Mouse (Mus musculus) embryo, embryonic 11 days (tissue): ENCODE measurements at regions not wholly inside any gene's neighbourhood (a gene's known extent, or its start where the extent isn't known, plus 50 kb on each side); places are given as distances from the start of the nearest gene placed in this dataset.
"Not testable (repeated sequence)": the region's sequence is repeated elsewhere in the genome, so short reads cannot be mapped to it uniquely, and the experiment has no call there.

ENCODE experiments used
- DNase-seq: peaks from one replicate; pipeline ENCODE4 v3.0.0-alpha.2; 2015

DNA sequence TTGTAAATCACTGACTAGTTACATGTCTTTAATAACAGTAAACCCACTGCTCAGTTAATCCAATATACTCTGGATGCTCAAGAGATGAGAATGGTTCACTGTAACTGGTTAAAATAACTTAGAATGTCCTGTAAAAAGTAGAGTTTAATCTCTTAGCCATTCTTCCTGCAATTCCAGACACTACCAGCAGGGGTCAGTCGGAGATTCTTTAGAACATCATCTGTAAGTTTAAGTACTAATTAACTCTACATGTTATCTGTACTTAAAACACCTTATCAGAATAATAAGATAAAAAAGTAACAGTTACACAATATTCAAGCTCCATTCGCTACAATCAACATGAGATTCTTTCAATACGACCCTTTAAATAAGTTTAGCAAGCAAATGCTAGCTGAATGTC lies 58.7 kb upstream of the Olig3 start:
- DNase-seq = peak; percentile 39

DNA sequence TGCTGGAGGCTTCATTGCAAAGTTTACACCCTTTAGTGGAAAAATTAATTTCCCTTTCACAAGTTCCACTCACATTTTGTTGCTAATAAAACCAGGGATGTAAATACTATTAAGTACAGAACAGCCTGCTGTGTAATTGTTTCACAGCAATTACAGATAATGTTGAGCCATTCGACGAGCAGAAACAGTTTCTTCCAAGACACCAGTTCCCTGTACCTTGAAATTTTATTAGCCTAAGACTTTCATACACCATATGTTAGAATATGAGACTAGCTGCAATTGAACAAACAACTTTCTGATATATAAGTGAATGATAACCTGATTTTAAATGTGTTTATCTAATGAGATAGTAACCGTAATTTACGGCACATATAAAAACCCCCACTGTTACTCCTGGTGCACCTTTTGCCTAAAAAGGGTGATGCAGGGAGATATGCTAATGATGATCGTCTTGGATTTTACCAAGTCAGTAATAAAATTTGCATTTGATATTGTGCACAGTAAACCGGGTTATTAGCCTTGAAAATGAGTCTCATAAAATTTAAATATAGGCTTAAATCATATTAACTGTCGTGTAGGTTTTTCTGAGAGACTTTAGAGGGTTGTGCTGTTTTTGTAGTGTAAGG lies 60.8 kb upstream of the Olig3 start:
- no peak for DNase-seq

DNA sequence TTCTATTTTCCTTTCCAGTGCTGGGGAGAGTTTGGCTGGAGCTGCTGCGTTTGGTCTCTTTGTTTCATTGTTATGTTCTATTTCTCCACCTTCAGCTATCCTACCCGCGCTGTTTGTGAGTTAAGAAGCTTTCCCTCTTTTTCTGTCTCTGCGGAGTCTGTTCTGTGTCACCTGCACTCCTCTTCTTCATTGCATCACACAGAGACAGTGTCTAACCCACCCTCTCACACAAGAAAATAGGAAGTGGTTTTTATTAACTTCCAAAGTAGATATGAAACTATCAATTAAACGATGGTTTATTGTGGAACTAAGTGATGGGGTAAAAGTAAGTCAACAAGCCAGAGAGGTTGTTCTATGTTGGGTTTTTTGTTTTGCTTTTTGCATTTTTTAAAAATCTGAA lies 64.9 kb upstream of the Olig3 start:
- no peak for DNase-seq

DNA sequence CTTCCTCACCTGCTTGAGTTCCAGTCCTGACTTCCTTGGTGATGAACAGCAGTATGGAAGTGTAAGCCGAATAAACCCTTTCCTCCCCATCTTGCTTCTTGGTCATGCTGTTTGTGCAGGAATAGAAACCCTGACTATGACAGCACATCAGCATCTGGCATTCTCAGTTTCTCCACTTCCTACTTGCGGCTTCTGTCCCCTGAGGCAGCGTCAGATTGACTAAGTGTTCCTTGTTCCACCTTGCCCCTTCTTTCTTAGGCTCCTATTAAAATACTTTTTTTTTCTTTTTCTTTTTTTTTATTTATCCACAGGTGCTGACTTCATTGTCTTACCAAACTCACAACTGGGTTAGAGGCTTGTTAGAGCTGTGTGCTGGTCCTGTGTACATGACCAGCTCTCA lies 65.3 kb upstream of the Olig3 start:
- DNase-seq = not testable (repeated sequence)

DNA sequence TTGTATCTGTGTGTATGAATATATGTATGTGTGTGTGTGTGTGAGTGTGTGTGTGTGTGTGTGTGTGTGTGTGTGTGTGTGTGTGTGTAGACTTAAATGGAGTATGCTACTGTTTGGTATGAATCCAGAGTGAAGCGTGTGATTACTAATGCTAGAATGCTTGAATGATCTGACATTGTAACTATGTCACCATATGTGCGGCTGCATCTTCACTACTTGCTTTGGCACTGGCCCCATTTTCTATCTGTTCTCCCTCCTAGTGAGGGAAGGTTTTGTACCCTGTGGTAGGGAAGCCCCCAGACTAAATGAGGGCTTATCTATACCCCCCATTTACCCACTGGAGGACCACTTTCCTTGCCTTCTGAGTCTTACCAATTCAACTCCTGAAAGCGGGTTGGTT lies 74.2 kb upstream of the Olig3 start:
- DNase-seq = no peak

DNA sequence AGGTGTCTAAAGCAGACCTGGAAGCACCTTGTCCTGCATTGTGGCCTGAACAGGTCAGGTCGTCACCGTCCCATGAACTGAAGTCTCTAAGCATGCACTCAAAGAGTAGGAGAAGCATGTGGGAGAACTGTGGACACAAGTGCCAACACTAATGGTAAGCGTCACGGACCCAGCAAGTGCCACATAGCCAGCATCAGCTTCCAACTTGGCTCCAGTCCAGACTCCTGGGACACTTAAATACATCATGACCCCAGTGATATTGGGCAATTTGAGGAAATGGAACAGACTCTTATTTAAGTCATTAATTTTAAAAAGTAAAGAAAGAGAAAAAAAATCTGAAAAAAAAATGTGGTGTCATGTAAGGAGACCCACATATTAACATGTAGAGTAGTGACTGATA lies 75.3 kb upstream of the Olig3 start:
- DNase-seq = no peak

DNA sequence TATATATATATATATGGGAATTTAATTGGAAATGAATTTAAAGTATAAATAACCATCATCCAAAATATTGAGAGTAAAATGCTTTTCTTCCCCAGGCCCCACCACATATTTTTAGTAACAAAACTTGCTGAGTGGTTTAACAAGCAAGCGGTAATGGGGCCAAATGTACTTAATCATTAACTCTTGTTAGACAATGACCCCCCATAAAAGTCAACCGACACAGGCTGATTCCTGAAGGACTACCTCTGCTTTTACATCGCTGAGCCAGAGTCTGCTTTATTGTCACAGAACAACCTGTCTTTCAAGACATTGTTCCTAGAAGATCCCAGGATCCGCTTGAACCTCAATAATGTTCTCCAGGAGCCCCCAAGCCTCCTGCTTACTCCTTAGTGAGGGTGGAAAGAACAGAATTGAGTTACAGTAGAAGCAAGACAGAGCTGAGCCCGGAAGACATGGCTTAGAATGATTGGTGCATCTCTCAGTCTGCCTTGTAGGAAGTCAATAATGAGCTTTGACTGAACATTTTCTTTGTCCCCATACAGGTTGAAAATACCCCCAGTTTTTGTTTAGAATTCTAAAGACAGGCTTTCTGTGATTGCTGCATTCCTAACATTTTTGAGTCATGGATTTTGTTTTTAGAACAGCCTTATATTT lies 78.0 kb upstream of the Olig3 start:
- no peak for DNase-seq

DNA sequence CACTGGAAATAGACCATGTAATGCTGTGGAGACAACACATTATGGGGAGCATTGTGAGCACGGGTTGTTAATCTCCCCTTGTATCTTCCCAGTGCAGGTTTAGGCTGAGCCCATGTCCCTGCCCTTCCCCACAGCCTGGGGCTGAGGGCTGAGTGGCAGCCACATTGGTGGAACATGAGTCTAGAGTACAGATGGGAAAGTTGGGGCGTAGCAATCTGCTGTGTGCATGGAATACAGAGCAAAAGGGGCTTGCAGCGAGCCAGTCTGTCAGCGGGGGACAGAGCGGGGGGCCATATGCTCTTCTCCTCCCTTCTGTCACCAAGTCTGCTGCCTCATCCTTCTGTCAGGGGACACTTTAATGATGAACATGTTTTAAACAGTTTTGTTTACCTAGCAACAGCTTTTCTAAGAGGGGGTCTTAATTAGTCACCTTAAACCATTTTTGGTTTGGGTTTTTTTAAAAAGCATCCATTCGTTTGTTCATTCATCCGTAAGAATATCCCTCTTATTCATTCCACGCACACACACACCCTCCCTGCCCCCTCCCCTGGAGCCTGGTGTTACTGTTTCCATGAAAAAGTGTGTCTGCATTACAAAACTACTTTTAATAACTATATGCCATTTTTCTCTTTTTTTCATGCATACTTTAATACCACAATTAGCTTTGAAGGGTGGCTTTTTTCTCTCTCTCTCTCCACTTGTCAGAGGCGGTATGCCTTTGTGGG lies 79.1 kb upstream of the Olig3 start:
- DNase-seq = peak; percentile 25

DNA sequence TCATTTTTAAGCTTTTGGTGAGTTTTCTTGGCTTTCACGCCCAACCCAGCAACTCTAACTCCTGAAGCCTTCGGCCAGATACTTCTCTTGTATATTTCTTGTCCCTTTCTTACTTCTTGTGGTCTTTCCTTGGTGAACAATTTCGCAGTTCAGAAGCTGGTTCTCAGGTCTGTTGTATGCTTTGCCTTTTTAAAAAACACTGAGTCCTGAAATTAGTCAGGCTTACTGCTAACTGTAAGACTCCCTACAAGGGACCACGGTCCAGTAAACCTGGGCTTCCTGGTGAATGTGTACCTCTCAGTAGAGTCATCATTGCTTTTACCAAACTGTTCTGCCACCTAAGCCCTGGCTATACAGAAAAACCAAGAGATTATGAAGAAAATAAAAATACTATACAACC lies 81.3 kb upstream of the Olig3 start:
- no peak for DNase-seq

DNA sequence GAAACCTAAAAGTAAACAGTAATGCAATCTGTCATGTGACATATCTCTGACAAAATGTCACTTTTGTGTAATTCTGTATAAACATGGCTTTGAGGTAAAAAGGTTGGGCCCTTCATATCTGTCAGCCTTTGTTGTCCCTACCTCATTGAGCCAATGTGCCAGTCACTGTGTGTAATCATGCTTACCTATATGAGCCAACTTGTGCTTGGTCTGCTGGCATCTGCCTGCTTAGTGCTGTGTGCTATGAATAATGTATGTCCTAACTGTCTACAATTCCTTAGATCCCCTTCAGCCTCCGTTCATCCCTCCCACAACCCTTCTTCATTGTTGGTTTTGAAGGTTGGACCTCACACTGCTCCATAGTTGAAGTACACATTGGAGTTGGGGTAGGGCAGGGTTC lies 86.9 kb upstream of the Olig3 start:
- no peak for DNase-seq

DNA sequence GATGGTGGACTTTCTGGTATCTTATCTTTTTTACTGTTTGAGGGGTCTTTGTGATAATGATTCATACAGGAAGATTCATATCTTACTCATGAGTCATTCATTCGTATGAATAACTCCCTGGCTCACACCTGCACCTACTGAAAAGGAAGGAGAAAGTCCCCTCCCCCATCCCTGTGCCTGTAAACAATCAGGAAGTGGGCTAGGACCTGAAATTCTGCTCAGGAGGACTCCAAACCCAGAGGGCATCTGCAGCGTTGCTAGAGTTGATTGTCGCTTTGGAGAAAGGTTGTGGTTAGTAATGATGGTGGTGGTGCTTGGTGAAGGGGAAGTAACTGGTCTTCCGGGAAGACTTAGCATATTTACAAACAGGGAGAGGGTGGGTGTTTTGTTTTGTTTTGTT lies 88.3 kb upstream of the Olig3 start:
- DNase-seq = no peak

DNA sequence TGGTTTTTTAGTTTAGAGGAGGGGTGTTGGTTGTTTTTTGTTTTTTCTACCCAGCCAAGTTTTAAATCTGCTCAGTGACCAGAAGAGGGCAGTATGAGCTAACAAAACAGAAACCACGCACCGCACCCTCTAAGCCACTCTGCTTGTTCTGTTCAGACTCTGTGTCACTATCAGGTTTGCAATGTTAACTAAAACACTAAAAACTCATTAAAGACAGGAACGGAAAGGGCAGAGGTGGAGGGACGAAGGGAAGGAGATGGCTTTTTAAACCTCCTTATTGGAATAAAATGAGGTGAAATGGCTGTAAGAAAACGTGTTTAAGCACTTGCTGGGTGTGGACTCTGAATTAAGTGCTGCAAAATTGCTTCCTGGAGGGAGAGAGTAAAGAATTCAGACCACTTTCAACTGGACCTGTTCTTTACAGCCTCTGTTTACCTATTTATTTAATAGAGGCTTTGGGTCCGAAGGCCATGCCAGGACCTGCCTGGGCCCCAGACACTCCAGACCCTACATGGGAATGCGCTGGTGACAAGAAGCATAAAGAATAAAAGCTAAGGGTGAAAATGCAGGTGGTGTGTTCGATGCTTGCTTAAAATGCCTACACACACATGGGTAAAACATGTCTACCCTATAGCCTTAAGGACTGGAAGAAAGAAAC lies 116.1 kb upstream of the Olig3 start:
- peak; percentile 80 for DNase-seq

DNA sequence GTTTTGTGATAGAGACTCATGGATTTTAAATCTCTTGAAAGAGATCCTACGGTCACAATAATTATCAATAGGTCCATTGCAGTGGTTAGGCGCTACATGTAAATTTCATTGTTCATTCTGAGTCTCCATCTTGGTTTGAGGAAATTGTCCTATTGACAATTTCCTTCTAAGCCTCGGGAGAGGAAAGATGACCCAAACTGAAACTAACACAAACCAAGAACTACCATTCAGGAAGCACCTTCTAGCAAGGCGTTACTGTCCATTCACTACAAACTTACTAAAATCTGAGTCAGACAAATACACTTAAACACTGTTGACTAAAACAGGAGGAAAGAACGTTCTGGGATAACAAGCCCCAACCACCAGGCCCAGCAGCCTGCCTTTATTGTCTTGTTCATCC lies 140.1 kb upstream of the Olig3 start:
- DNase-seq = no peak

DNA sequence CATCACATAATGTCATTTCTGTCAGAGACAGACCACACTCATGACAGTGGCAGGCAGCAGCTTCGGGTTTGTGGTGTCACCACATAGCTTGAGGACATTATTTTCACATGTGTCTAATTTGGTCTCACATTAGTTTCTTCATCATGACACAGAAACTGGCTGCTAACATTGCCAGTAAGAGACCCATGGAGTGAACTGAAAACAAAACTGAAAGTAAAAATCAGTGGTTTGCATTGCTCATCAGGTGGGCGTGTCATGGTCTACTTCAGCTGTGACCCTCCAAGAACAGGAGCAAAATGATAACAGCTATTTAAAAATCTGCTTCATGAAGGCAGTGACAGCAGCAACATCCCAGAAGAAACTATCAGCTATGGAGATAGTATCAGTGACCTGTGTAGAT lies 146.6 kb upstream of the Olig3 start:
- DNase-seq = no peak

DNA sequence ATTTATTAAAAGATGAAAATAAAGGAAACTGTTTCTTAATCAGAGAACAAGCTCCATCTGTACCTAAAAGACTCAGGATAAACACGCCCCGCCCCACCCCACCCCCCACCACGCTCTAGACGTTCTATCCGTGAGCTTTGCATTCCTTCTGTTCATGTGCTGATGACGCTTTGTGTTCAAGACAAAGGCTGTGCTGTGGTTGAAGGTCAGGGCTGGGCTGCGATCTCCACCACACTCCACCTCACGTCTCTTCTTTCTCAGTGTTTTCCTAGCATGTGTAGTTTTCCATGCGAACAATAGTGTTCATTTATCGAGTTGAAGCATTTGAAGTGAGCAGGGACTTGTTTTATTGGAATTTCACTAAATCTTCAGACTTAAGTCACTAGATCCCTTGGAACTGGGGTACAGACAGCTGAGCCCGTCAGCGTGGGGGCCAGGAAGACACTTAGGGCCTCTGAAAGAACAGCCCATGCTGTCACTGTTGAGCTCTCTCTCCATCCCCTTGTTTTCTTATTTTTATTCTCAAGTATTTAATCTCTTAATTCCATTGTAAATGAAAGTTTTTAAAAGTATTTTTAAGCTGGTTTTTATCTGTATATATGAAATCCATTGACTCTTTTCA lies 148.1 kb upstream of the Olig3 start:
- DNase-seq = peak; percentile 63

DNA sequence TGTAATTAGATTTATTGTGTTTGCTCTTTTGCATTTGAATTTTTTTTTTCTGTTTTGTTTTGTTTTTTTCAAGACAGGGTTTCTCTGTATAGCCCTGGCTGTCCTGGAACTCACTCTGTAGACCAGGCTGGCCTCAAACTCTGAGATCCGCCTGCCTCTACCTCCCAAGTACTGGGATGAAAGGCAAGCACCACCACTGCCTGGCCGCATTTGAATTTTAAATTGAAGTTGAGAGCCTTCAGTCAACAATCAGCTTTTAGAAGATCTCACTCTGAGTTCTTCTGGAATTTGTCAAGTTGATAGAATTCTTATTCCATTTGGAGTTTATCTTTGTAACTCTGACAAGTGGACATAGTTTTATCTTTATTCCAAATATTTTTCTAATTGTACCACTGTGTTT lies 148.8 kb upstream of the Olig3 start:
- no peak for DNase-seq

DNA sequence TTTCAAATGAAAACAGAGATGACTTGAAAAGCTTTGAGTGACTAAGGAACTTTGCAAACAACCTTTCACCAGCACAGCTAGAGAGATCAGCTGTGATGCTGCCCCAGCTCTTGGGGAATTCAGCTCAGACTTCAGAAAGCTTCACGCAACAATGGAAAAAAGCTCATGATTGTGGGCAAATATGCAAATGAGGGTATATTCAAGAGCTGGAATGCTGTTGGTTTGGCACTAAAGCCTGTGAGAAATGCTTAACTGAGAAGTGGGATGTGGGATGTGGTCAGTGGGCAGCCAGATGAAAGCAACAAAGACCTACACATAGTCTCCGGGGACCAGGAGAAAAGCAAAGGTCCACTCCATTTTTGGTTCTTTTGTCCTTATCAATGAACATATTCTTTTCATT lies 156.0 kb upstream of the Olig3 start:
- DNase-seq = no peak

DNA sequence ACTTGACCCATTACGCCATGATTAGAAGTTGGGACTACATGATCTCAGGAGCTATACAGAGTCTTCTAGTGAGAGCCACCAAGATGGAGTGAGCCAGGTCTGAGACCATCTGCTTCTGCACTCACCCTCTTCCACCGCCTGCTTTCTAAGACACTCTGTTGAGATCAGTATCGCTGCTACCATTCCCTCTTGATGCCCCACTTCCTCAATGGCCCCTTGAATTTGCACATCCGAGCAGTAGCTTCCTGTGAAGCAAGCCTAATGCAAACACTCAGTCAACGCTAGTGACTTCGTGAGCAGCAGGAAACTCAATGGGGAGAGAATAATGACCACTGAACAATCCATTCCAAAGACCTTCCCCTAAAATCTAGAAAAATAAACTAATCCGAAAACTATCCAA lies 160.7 kb upstream of the Olig3 start:
- DNase-seq = no peak

DNA sequence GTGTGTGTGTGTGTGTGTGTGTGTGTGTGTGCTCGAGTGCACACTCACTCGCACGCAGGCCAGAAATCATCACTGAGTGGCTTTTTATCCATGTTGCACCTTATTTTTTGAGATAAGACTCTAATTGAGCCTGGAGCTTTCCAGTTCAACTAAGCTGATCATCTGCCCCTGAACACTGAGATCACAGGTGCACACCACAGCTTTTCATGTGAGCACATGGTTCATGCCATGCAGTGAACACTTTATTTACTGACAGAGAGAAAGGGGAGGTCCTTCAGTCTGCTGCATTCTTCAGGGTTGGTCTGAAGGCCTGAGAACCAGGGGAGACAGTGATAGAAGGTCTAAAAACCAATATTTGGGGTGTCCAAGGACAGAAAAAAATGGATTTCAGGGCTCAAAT lies 161.7 kb upstream of the Olig3 start:
- no peak for DNase-seq

DNA sequence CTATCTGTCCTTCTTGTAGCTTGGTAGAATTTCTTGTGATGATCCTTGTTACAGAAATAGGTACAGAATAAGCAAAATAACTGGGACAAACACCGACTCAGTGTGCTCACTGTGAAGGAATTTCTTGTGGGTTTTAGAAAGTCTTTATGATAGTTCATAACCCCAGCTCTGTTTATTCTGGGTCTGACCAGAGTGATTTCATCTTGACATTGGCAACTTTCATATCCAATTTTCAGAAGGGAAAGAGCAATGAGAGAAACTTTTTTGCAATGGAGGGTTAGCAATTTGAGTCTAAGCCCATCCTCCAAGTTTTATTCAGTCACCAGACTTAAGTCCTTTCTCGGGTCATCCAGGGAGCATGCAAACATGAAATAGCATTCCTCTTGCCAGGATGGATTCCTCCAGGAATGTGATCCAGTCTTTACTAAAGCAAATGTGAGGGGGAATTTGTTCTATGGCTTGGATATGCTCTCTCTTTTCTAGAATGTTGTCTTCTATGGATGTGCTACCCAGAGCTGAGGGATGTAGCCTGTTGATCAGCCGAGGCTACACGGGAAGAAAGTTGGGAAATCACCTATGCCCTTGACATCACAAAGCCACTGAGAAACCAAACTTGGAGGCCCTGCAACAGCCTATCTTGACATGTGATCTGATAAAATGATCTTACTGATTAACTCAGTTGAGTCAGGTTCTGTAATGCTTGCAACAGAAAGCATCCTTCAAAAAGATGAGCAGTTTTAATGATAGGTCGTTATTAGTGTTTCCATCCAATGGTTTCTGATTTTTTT lies 163.2 kb upstream of the Olig3 start:
- no peak for DNase-seq

DNA sequence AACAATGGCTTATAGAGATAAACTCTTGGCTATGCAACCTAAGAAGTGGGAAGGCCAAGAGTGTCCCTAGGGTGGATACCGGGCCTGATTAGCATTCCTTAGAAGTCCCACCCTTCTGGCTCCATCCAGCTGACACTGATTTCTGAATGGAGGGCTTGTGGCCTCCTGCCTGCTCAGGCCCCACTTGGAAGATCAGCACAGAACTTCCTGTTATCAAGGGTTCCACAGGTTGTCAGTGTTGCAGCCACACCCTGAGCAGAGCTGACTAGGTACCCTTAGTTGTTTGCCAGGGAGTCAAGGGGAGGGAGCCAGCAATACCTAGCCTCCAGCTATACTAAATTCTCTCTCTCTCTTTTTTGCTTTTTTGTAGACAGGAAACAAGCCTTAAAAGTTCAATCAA lies 164.1 kb upstream of the Olig3 start:
- no peak for DNase-seq

DNA sequence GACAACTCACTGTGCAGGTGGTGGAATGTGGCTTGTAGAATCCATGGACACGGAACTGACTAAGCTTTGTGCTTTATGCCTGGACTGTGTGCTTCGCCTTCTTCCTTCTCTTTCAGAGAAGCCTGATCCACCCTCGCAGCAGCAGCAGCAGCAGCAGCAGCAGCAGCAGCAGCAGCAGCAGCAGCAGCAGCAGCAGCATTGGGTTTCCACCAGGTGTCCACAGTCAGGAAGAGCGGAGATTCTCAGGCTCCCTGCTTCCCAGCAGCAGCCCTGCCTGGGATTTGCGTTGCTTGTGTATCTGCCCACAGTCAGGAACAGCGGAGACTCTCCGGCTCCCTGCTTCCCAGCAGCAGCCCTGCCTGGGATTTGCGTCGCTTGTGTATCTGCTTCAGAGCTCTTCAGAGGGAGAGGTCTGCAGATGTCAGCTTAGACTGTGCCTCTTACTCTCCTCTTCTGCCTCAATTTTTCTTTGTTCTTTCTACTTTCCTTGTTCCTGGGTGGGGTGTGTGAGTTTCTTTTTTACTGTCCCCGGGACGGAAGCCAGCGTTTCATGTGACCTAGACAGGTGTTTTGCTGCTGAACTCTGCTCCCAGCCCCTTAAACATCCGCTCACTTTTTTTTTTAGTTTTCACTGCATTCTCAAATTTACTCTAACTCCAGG lies 168.1 kb upstream of the Olig3 start:
- peak; percentile 54 for DNase-seq
